Mouse (Mus musculus) erythroblast, adult 5-6 weeks (primary cell): Measurements from ENCODE around the gene Cwc25. TPM values are rescaled to one million over a fixed set of nuclear protein-coding genes. Genes with fewer than 3 reads are reported as not detected.

Source experiments
- ATAC-seq: replicated peaks from 2 replicates; pipeline ENCODE4 v1.8.0; 2016; ENCODE audit warnings: moderate number of reproducible peaks, mild to moderate bottlenecking, moderate TSS enrichment, inconsistent platforms; ENCODE audit not compliant: poor library complexity, low FRiP score, severe bottlenecking
- total RNA-seq, 2 experiments: library from RNA; stranded (forward) in 1 of 2; stranded (reverse) in 1 of 2; fragments of 150-400 nt in 1 of 2; fragments of 200-764, 138-1000 nt in 1 of 2; gene quantifications; 2 replicates each; pipeline versions ENCODE4 v1.2.3 to v1.2.4; 2015 to 2017; ENCODE audit warnings: low replicate concordance in 2 of 2

Cwc25 gene
- total RNA-seq (2015; ENCODE audit: low replicate concordance): 7.1 and 15.4 TPM in 2 replicates
- total RNA-seq (2017; ENCODE audit: low replicate concordance): 8.9 and 12.3 TPM in 2 replicates

DNA sequence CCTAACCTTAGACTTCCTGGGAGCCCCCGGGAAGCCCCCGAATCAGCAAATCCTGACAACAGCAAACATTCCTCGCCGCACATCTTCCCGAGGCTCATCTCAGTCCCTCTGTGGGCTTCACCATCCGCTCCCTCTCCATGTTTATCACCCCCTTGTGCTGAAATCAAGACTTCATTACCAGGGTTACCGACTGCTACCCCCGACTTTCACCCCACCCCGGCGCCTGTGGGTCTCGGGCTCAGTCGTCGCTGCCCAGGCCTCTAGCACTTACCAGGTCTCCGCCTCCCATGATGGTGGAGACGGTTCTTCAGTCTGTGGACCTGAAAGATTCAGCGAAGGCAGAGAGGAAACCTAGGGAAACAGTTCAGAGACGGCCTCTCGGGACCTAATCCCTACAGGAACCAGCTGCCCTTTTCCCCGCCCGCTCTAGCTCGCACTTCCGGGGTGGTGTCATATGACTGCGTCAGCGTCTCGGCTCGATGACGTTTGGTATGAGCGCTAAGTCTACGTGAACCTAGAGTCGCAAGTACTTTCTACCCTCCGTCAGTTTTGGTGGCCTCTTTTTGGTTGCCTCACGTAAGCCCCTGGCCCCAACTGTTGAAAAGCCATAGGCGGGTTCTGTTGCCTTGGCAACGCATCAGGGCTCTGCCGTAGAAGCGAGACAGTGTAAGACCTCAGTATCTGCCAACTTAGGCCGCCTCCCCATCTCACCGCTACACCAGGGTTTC is at the start of gene Cwc25:
Gene Cwc25 (minus strand): TSS at position 403 of the 728 bp plus-strand sequence.
- ATAC-seq: peak; percentile 98

GRCm38 (mm10) chr11:97815736-97816135 is 49.4 kb upstream of the Cwc25 start:
- no peak for ATAC-seq

DNA sequence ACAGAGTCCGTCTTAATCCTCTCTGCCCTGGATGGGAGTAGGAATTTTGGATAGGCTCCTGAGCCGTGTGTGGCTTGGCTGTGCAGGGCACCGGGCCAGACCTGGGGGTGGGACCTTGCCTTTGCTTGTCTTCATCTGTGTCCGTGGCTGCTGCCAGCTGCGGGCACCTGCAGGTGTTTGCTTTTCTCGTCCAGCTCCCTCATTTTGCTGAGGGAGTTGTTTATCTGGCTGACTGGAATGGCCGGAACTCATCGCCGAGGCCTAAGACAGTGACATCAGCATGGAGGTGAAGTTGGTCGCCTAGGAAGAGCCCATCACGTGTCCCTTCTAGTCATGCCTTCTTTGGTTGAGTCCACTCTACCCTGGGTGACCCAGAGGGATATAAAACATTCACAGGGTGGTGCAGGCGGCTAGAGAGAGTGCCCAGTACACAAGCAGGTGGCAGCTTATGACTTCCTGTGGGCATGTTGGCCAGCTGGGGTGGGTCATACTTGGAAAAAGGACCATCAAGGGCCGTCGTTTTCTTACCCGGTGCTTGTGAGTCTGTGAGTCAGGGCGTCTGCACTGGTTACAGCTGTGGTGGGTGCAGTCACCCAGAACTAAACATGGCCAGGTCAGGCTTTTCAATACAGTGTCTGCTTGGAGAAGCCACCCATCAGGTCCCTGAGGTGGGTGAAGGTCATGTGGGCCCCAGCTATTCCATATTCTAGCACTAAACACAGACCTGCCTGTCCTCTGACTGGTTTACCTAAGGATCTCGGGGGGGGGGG is 47.6 kb upstream of the Cwc25 start:
- ATAC-seq: no peak

DNA sequence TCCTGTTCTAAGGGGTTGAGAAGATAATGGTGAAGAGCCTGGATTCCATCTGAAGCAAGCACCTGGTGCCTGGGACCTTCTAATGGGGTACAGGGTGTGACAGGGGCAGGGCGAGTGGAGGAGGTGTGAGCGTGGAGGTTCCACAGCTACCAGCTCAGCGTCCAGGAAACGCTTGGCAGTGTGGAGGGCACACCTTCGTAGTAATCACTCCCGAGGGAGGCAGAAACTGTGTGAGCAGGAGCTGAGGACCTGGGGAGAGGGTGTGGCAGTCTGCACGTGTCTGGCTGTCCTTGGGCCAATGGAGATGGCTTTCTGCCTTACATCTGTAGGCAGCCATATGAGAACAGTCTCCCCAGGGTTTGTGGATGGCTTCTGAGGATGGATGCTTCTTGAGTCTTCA is 46.7 kb upstream of the Cwc25 start:
- no peak for ATAC-seq

GRCm38 (mm10) chr11:97812491-97812921 is 46.1 kb upstream of the Cwc25 start:
- ATAC-seq: no peak

DNA sequence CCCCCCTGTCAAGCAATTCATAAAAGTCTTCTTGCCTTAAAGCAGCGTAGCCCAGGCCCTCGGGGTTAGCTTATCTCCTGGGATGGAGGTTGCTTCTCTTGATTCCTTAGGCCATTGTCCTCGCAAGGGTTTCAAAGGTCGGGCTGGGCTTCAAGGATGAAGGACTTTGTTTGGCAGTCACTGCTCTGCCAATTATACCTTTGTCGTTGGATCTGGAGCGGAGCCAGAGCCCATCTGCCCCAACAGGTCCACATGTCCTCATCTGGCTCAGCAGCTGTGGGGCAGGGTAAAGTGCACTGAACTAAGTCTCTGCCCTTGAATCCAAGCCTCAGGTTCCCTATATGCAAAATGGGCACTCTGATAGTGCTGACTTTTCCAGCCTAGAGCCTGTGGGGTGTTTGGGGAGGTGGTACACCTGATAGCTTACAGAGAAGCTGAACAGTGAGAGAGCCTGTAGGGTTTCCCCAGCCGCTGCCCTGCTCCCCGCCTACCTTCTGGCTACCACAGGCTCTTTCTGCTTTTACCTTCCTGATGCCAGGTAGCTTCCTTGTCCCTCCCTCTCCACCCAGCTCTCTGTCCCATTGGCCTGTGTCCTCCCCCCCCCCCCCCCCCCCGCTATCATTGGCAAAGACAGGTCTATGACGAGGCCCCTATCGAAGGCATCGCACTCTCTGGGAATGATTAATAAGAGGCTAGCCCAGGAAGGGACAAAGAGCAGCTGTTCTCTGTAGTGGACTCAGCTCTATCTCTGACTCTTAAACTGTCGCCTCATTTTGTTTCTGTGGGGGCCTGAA is 45.4 kb upstream of the Cwc25 start:
- ATAC-seq: no peak

- ATAC-seq: no peak
These were observed 44.6 kb upstream of the Cwc25 start for GRCm38 (mm10) chr11:97810970-97811369.

GRCm38 (mm10) chr11:97810356-97810755 is 44.0 kb upstream of the Cwc25 start:
- ATAC-seq: no peak

DNA sequence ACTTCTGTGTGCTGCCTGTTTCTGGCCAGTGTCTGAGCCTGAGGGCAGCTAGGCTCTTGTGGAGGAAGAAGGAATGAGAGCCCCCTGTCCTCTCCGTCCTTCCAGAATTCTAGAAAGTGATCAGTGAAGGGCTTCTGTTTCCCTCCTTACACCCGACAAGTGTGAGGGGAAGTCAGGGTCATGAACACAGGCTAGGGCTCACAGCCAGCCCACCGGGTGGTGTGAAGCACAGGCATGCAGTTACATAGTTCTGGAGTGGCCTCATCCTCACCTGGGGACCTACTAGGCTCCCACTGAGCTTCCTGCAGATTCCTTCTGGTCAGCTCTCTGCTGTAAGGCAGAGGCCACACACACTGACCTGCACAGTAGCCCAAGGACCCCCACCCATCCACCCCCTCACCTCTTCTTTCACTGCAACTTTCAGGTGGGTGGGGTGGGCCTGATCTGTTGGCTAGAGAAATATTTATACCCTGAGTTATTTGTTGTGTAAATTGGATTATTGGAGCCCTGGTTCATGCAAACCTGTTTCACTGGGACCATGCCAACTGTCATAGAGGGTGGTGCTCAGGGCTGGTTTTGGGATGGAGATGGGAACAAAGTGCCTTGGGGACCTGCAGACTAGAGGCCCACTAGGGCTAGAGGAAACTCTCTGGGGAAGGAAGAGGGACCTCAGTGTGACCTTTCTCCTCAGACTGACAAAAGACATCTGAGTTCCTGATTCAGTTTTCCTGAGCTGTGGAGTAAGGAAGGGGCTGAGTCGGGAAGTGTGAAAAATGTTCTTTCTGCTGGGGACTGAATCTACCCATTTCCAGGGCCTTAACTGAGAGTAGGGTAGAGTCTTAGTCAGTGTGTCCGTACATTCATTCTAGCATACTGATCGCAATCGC is 43.1 kb upstream of the Cwc25 start:
- ATAC-seq: no peak

GRCm38 (mm10) chr11:97808621-97809234 is 42.4 kb upstream of the Cwc25 start:
- no peak for ATAC-seq

DNA sequence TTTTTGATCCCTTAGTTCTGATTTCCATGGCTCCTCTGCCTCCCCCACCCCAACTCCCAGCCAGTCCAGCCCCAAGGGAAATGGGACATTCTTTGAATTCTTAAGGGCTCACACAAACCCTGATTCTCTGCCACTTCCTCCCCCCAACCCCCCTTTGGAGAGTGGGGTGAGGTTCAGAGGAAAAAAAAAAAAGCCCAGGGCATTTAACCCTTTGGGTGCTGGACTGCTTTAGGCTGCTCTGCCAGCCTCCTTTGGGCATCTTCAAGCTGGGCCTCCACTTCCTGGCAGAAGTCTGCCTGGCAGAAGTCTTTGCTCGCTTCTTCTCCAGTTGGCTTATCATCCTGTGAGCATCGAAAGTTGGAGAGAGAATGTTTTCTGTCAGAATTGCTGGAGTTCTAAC is 41.7 kb upstream of the Cwc25 start:
- ATAC-seq: no peak

DNA sequence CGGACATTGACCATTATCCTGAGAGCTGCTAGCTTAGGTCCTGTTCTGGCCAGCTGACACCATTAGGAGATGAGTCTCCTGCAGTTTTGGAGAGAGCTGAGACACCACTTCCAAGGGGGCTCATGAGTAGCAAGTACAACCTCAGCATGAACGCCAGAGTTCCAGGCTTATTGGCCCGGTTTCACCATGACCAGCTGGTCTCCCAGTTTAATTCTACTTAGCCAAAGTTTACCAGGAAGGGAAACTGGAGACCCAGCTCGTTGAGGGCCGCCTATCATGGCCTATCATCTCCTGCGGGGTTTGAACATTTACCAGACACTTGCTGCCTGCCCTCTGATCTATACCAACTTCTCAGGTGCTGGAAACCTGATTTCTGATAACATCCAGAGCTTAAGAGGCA is 41.3 kb upstream of the Cwc25 start:
- no peak for ATAC-seq

DNA sequence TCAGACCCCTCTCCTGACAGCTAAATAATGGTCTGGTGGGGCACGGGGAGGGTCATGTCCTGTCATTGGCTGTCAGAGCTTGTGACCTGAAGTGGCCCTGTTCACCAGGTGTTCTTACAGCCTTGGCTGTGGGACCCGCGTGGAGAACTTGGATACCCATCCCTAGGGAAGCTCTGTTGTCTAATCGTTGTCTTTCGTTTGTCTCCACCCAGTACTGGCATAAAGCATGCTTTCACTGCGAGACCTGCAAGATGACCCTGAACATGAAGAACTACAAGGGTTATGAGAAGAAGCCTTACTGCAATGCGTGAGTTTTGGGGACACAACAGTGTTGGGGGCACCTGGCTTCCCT is 40.2 kb upstream of the Cwc25 start:
- no peak for ATAC-seq

GRCm38 (mm10) chr11:97805662-97806612 is 39.6 kb upstream of the Cwc25 start:
- ATAC-seq: no peak

- no peak for ATAC-seq
These were observed 38.7 kb upstream of the Cwc25 start for GRCm38 (mm10) chr11:97804841-97805661.

GRCm38 (mm10) chr11:97803847-97804246 is 37.5 kb upstream of the Cwc25 start:
- ATAC-seq: no peak

- no peak for ATAC-seq
These were observed 36.1 kb upstream of the Cwc25 start for GRCm38 (mm10) chr11:97802495-97802894.
